In genomic region chr15:102405489-102406195, GRCm38 (mm10) we compare ENCODE assay signal across 8 mouse cellular contexts. TPM values are rescaled to one million over a fixed set of nuclear protein-coding genes. Genes with fewer than 3 reads are reported as not detected.
DNase-seq lines count a peak whose midpoint lies in the region; ATAC-seq lines count a peak whose summit lies in the region.

Gene Sp1 (plus strand): TSS chr15:102406143.

- H3K4me1 ChIP-seq in lung, embryonic 16.5 days (replicated peaks; ENCODE audit: control insufficient read depth, insufficient read depth, low read length): peaks cover 33% of the 10 kb centered on the region

- DNase-seq in MEL-GATA-1-ER (ENCODE audit: extremely low read depth, low read depth): peak; percentile 100
- peak; percentile 99 for DNase-seq in cerebellum, adult 8-10 months
- peak; percentile 100 for DNase-seq in forelimb bud, embryonic 11.5 days (ENCODE audit: low read depth, low spot score)
- DNase-seq in layer of hippocampus, adult 9-10 months (ENCODE audit: low spot score): peak; percentile 100
- peak; percentile 92 for DNase-seq in ovary, postnatal 10 days (ENCODE audit: low spot score)
- DNase-seq in thymus, postnatal 10 days (ENCODE audit: low spot score in 2 of 2): peak; percentile 95 to 100

- peak within 1 kb of the TSS; percentile 100 for H3K27ac ChIP-seq in lung, embryonic 16.5 days (ENCODE audit: low read length)

- WGBS in lung, embryonic 16.5 days: 0% methylated on average over 38 of the region's 38 CpGs

- peak; percentile 85 to 87 for ATAC-seq in hematopoietic stem cell, adult 5-6 weeks (replicated peaks in 1 of 2; ENCODE audit: insufficient read depth in 1 of 2, low FRiP score in 2 of 2, low TSS enrichment in 1 of 2, low read depth in 1 of 2, poor library complexity in 2 of 2, severe bottlenecking in 2 of 2)
- ATAC-seq in lung, embryonic 16.5 days (ENCODE audit: low read depth): peak; percentile 95

- H3K9me3 ChIP-seq in lung, embryonic 16.5 days (ENCODE audit: control insufficient read depth, low read length): no peaks in the 10 kb centered on the region

- no peaks in the 10 kb centered on the region for H3K27me3 ChIP-seq in lung, embryonic 16.5 days (ENCODE audit: control insufficient read depth, insufficient read depth, low read depth, low read length)

- peaks cover 25% of the 10 kb centered on the region for H3K36me3 ChIP-seq in lung, embryonic 16.5 days (ENCODE audit: control insufficient read depth, insufficient read depth, low read length)

- H3K4me3 ChIP-seq in lung, embryonic 16.5 days (ENCODE audit: low read length): peak within 1 kb of the TSS; percentile 64

- peak within 1 kb of the TSS; percentile 91 for H3K9ac ChIP-seq in lung, embryonic 16.5 days (ENCODE audit: low read length)

- H3K4me2 ChIP-seq in lung, embryonic 16.5 days (ENCODE audit: low read depth, low read length): peak within 1 kb of the TSS; percentile 71

RNA-seq across cellular contexts. Expression of gene Sp1, which starts in this region (rescaled TPM):
- 73.0 and 88.0 TPM in 2 replicates for total RNA-seq in hematopoietic stem cell, adult 5-6 weeks (2017)
- polyA plus RNA-seq in lung, embryonic 16.5 days (2015; fragmentation: Nextera tagmentation; extraction: Ambion mirVana): 10.8 and 11.2 TPM in 2 replicates

Comparison
In these comparisons a context has a peak if more than half of its experiments do, and no peak if none do; other contexts are left out.
1. Peak in every context shown above with its lines: DNase-seq, ATAC-seq, H3K4me3 ChIP-seq and H3K27ac ChIP-seq.